Comparison of ENCODE assay signal across 14 mouse cellular contexts in genomic region chr2:50942741-50943140, GRCm38 (mm10).
DNase-seq lines count a peak whose midpoint lies in the region; ATAC-seq lines count a peak whose summit lies in the region.
"Had no signal": no experiment of that assay in that cellular context is flagged by ENCODE, and none has a peak within 500 bp of the region (broad histone marks: within the 10 kb centered on the region; RNA-seq: fewer than 3 reads in every experiment).

No protein-coding gene starts in this region.

- 79% methylated on average over 11 of the region's 11 CpGs for WGBS in heart, embryonic 12.5 days

- H3K9me3 ChIP-seq in heart, embryonic 12.5 days (replicated peaks): no peaks in the 10 kb centered on the region
- H3K9me3 ChIP-seq: heart, embryonic 13.5 days; midbrain, embryonic 13.5 days had no signal

- H3K27me3 ChIP-seq in heart, embryonic 12.5 days (replicated peaks): no peaks in the 10 kb centered on the region
- H3K27me3 ChIP-seq: heart, embryonic 13.5 days; midbrain, embryonic 13.5 days; Patski had no signal

- DNase-seq in heart, adult 18-20 months: peak; percentile 76 to 83
- peak; percentile 7 for DNase-seq in urinary bladder, postnatal 14 days (ENCODE audit: low spot score)
- no peak for DNase-seq in urinary bladder, adult 18-20 months (ENCODE audit: low spot score in 2 of 2)
- DNase-seq in heart, postnatal 14 days: peak; percentile 56 to 57
- DNase-seq in thymus, postnatal 25 days: no peak
- DNase-seq in frontal cortex, postnatal 25 days (ENCODE audit: low spot score in 2 of 2): no peak
- DNase-seq: cerebellum, postnatal 14 days had no signal

- no peak overlapping the region for H3K4me3 ChIP-seq in heart, embryonic 12.5 days
- H3K4me3 ChIP-seq: heart, embryonic 13.5 days; midbrain, embryonic 13.5 days had no signal

- no peak overlapping the region for H3K9ac ChIP-seq in heart, embryonic 12.5 days
- H3K9ac ChIP-seq: heart, embryonic 13.5 days; liver, embryonic 14.5 days; midbrain, embryonic 13.5 days had no signal

- H3K4me1 ChIP-seq in heart, embryonic 12.5 days (replicated peaks): no peaks in the 10 kb centered on the region
- H3K4me1 ChIP-seq: heart, embryonic 13.5 days had no signal

- H3K27ac ChIP-seq in heart, embryonic 12.5 days (ENCODE audit: poor library complexity, severe bottlenecking): no peak overlapping the region
- H3K27ac ChIP-seq: heart, embryonic 13.5 days; liver, embryonic 14.5 days; midbrain, embryonic 13.5 days had no signal

- H3K36me3 ChIP-seq in heart, embryonic 12.5 days: no peaks in the 10 kb centered on the region
- H3K36me3 ChIP-seq: heart, embryonic 13.5 days; midbrain, embryonic 13.5 days had no signal

- no peak for ATAC-seq in heart, embryonic 12.5 days (ENCODE audit: insufficient number of reproducible peaks, low FRiP score)
- no peak for ATAC-seq in frontal cortex, adult (ENCODE audit: low TSS enrichment)
- ATAC-seq: inflammation-experienced regulatory T-cells, adult 6 months; midbrain, embryonic 13.5 days; Patski had no signal

- H3K4me2 ChIP-seq in heart, embryonic 12.5 days: no peak overlapping the region
- H3K4me2 ChIP-seq: heart, embryonic 13.5 days; midbrain, embryonic 13.5 days had no signal

- intact Hi-C loops in heart, postnatal 14 days (cut with DNase I): no loop called here

Comparison
In these comparisons a context has a peak if more than half of its experiments do, and no peak if none do; other contexts are left out.
1. DNase-seq: peak in heart, adult 18-20 months (2 of 2), urinary bladder, postnatal 14 days (single experiment) and heart, postnatal 14 days (2 of 2); none in urinary bladder, adult 18-20 months (0 of 2), thymus, postnatal 25 days (single experiment) and frontal cortex, postnatal 25 days (0 of 2).